Mouse (Mus musculus): ENCODE data around the gene Dhodh. TPM values are rescaled to one million over a fixed set of nuclear protein-coding genes. Genes with fewer than 3 reads are reported as not detected.

Dhodh gene
- 22.7 and 23.9 TPM in 2 replicates for total RNA-seq (2021)
- long read RNA-seq, experiment 1, transcript Dhodh-201 (9 exons, 2,039 nt): major isoform, 31 of 44 reads
- long read RNA-seq, experiment 1, partial matches to known transcripts: 3 of 44 reads
- long read RNA-seq, experiment 1, other reads (novel, unspliced or antisense): 10 of 44 reads
- long read RNA-seq, experiment 2, transcript Dhodh-201 (9 exons, 2,039 nt): major isoform, 23 of 35 reads
- long read RNA-seq, experiment 2, partial matches to known transcripts: 2 of 35 reads
- long read RNA-seq, experiment 2, other reads (novel, unspliced or antisense): 9 of 35 reads

- DNase-seq: peak; percentile 98
Measured at GRCm38 (mm10) chr8:109608271-109609152, at the start of gene Dhodh. Dhodh (minus strand) TSS chr8:109608673.

- DNase-seq: no peak
Measured at GRCm38 (mm10) chr8:109656860-109657259, 48.4 kb upstream of the Dhodh start.

- no peak for DNase-seq
Measured at GRCm38 (mm10) chr8:109650801-109651200, 42.3 kb upstream of the Dhodh start.

- DNase-seq: no peak
Measured at GRCm38 (mm10) chr8:109648469-109648868, 40.0 kb upstream of the Dhodh start.

- no peak for DNase-seq
Measured at GRCm38 (mm10) chr8:109647331-109647730, 38.9 kb upstream of the Dhodh start.

- no peak for DNase-seq
Measured at GRCm38 (mm10) chr8:109641236-109641635, 32.8 kb upstream of the Dhodh start.

- DNase-seq: no peak
Measured at GRCm38 (mm10) chr8:109640410-109640809, 31.9 kb upstream of the Dhodh start.

- no peak for DNase-seq
Measured at GRCm38 (mm10) chr8:109638851-109639250, 30.4 kb upstream of the Dhodh start.

GRCm38 (mm10) chr8:109635146-109635545 is 26.7 kb upstream of the Dhodh start:
- no peak for DNase-seq

- no peak for DNase-seq
Measured at GRCm38 (mm10) chr8:109632498-109632897, 24.0 kb upstream of the Dhodh start.

GRCm38 (mm10) chr8:109628638-109629037 is 20.2 kb upstream of the Dhodh start:
- DNase-seq: no peak

- no peak for DNase-seq
Measured at GRCm38 (mm10) chr8:109615569-109615968, 7.1 kb upstream of the Dhodh start.

- no peak for DNase-seq
Measured at GRCm38 (mm10) chr8:109614243-109615210, 6.1 kb upstream of the Dhodh start, which contains the start of gene Pkd1l3. Pkd1l3 (plus strand) TSS chr8:109614517.

GRCm38 (mm10) chr8:109609153-109609502 is 655 bp upstream of the Dhodh start:
- DNase-seq: peak; percentile 40

- DNase-seq: no peak
Measured at GRCm38 (mm10) chr8:109607650-109608049, 823 bp downstream of the Dhodh start.

GRCm38 (mm10) chr8:109606725-109607124 is 1.7 kb downstream of the Dhodh start:
- DNase-seq: no peak

- peak; percentile 75 for DNase-seq
Measured at GRCm38 (mm10) chr8:109595854-109596253, 12.6 kb downstream of the Dhodh start.

- DNase-seq: no peak
Measured at GRCm38 (mm10) chr8:109593117-109593788, 15.2 kb downstream of the Dhodh start.

GRCm38 (mm10) chr8:109592164-109592563 is 16.3 kb downstream of the Dhodh start:
- DNase-seq: no peak

- DNase-seq: no peak
Measured at GRCm38 (mm10) chr8:109591367-109591766, 17.1 kb downstream of the Dhodh start.

GRCm38 (mm10) chr8:109590901-109591300 is 17.6 kb downstream of the Dhodh start:
- no peak for DNase-seq

Measured in adrenal gland, postnatal 14 days (tissue).